ENCODE assay signal across 17 mouse cellular contexts in the genomic region with DNA sequence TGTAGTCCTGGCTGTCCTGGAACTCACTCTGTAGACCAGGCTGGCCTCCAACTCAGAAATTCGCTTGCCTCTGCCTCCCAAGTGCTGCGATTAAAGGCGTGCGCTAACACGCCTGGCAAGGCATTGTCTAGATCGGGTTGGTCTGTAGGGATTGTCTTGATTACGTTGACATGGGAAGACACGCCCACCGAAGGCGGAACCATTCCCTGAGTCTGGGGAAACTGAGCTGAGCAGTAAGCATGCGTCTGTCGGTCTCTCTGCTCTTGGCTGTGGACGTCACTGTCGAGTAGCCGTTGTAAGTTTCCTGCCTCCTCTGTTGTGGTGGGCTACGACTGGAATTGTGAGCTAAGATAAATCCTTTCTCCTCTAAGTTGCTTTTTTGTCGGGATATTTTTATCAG. TPM values are rescaled to one million over a fixed set of nuclear protein-coding genes. Genes with fewer than 3 reads are reported as not detected.
DNase-seq lines count a peak whose midpoint lies in the region; TF ChIP-seq lines count a peak whose summit lies in the region.
"Had no signal": no experiment of that assay in that cellular context is flagged by ENCODE, and none has a peak within 500 bp of the region (broad histone marks: within the 10 kb centered on the region; RNA-seq: fewer than 3 reads in every experiment).

No protein-coding gene starts in this region.

- no peaks in the 10 kb centered on the region for H3K9me3 ChIP-seq in ES-E14 (ENCODE audit: control insufficient read depth, insufficient read depth, low read depth, low read length)
- H3K9me3 ChIP-seq: embryonic facial prominence, embryonic 13.5 days; forebrain, embryonic 12.5 days; heart, embryonic 10.5 days; hindbrain, embryonic 13.5 days had no signal

- peak overlapping the region; percentile 50; the same call in 1 of the 2 replicates for H3K9ac ChIP-seq in ES-E14 (ENCODE audit: insufficient read depth, low read depth, low read length, poor library complexity, severe bottlenecking)
- H3K9ac ChIP-seq: embryonic facial prominence, embryonic 13.5 days; forebrain, embryonic 12.5 days; hindbrain, embryonic 13.5 days had no signal

- in situ Hi-C loops in ES-E14 (cut with MboI; ENCODE audit: low sequenced_read_pairs in 2 of 2, unreplicated experiment in 2 of 2): no loop called here

- peak overlapping the region; percentile 39 to 40; a peak in 3 of 4 replicates for H3K4me3 ChIP-seq in ES-E14 (ENCODE audit: insufficient read depth in 1 of 2, low read depth in 1 of 2, low read length in 2 of 2, poor library complexity in 1 of 2, severe bottlenecking in 1 of 2)
- H3K4me3 ChIP-seq: embryonic facial prominence, embryonic 13.5 days; forebrain, embryonic 12.5 days; heart, embryonic 10.5 days; hindbrain, embryonic 13.5 days had no signal

- H3K36me3 ChIP-seq in ES-E14 (ENCODE audit: control insufficient read depth, insufficient read depth, low read length, poor library complexity, severe bottlenecking): no peaks in the 10 kb centered on the region
- H3K36me3 ChIP-seq: embryonic facial prominence, embryonic 13.5 days; forebrain, embryonic 12.5 days; heart, embryonic 10.5 days; hindbrain, embryonic 13.5 days had no signal

- H3K4me1 ChIP-seq in ES-E14 (ENCODE audit: control insufficient read depth in 2 of 2, insufficient read depth in 2 of 2, low read length in 2 of 2, poor library complexity in 1 of 2): peaks cover 1 to 12% of the 10 kb centered on the region in 2 experiments; a peak in 2 of 4 replicates
- H3K4me1 ChIP-seq: embryonic facial prominence, embryonic 13.5 days; forebrain, embryonic 12.5 days; hindbrain, embryonic 13.5 days had no signal

- peak; percentile 43 for DNase-seq in testis, postnatal 14 days (ENCODE audit: low spot score)
- no peak for DNase-seq in testis, postnatal 10 days (ENCODE audit: low spot score)
- DNase-seq in ES-E14 (ENCODE audit: low read depth, low spot score): peak; percentile 92
- DNase-seq in WW6 (ENCODE audit: low read depth, low spot score): peak; percentile 67
- DNase-seq in left cerebral cortex, adult 18-20 months (ENCODE audit: low spot score in 2 of 2): no peak
- DNase-seq in adrenal gland, postnatal 36 days: no peak
- DNase-seq: adrenal gland, postnatal 10 days; cerebellum, adult 11-12 months; cerebellum, adult 9-10 months; cerebellum, postnatal 25 days; gastrocnemius, postnatal 10 days; heart, adult 18-20 months; heart, postnatal 10 days had no signal

- H3K27ac ChIP-seq in ES-E14 (ENCODE audit: insufficient read depth, low read depth, low read length, poor library complexity, severe bottlenecking): no peak overlapping the region
- H3K27ac ChIP-seq: embryonic facial prominence, embryonic 13.5 days; forebrain, embryonic 12.5 days; heart, embryonic 10.5 days; hindbrain, embryonic 13.5 days had no signal

TF ChIP-seq in ES-E14, 5 proteins besides CTCF, POLR2A, EP300 and RAD21:
- TF ChIP-seq ZC3H11A (IDR thresholded peaks at IDR 0.05; ENCODE audit: borderline replicate concordance, low read depth, low read length): no peak
- no peak for TF ChIP-seq MAFK (IDR thresholded peaks at IDR 0.05; ENCODE audit: insufficient read depth, low read depth, low read length)
- no peak for TF ChIP-seq CHD2 (IDR thresholded peaks at IDR 0.05; ENCODE audit: low read depth, low read length)
- no peak for TF ChIP-seq HCFC1 (IDR thresholded peaks at IDR 0.05; ENCODE audit: borderline replicate concordance, insufficient read depth, low read length)
- TF ChIP-seq ZNF384 (IDR thresholded peaks at IDR 0.05; ENCODE audit: low read depth, low read length): no peak
TF ChIP-seq in ES-E14: peak in this region for 0.

RNA-seq across cellular contexts. Expression of a gene that starts 6.2 kb away (rescaled TPM):
- 15.6 and 17.2 TPM in 2 replicates for total RNA-seq in ES-E14 (2012; rRNA removed)
- 10 to 100 TPM; 21.6 to 22.4 TPM for total RNA-seq in left cerebral cortex, adult 18-20 months (2021)
- total RNA-seq in adrenal gland, postnatal 36 days (2021): 10 to 100 TPM; 50.8 to 60.5 TPM

RNA-seq across cellular contexts. Expression of a gene that starts 10.6 kb away (rescaled TPM):
- 20.6 and 33.8 TPM in 2 replicates for total RNA-seq in ES-E14 (2012; rRNA removed)
- 10 to 100 TPM; 11.2 to 12.3 TPM for total RNA-seq in left cerebral cortex, adult 18-20 months (2021)
- total RNA-seq in adrenal gland, postnatal 36 days (2021): 1 to 10 TPM; 7.6 to 8.9 TPM

RNA-seq across cellular contexts. Expression of a gene that starts 38.7 kb away (rescaled TPM):
- 1.4 and 3.5 TPM in 2 replicates for total RNA-seq in ES-E14 (2012; rRNA removed)
- 1 to 10 TPM; 1.4 to 2.1 TPM for total RNA-seq in left cerebral cortex, adult 18-20 months (2021)
- total RNA-seq in adrenal gland, postnatal 36 days (2021): 1 to 10 TPM; 1.5 to 2.7 TPM

Comparison
In these comparisons a context has a peak if more than half of its experiments do, and no peak if none do; other contexts are left out.
1. DNase-seq: peak in testis, postnatal 14 days (single experiment), ES-E14 (single experiment) and WW6 (single experiment); none in testis, postnatal 10 days (single experiment), left cerebral cortex, adult 18-20 months (0 of 2) and adrenal gland, postnatal 36 days (0 of 2).